Mouse (Mus musculus) lung, postnatal 14 days (tissue): ENCODE results near the gene Prl3a1.

Experiments
- DNase-seq: peaks from one replicate; pipeline ENCODE4 v3.0.0; 2021

Prl3a1 gene

DNA sequence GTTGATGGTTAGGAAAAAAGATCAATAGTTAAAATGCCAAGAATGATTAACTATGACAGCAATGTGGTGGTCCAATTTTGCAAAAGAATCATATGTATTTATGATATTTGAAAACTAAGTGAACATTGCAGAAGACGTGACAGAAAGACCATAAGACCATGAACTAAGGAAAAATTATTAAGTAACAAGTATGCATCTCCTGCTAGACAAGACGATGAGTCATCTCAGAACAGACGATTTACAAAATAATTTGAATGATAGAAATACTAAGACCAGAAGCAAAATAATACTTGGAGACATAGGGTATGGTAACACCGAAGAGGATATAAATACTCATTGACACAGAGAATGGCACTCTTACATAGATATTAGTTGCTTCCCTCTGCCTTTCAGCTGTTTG is at the start of gene Prl3a1:
Gene Prl3a1, plus strand, starts transcription at position 301 of the 400 bp plus-strand sequence.
- DNase-seq: no peak

DNA sequence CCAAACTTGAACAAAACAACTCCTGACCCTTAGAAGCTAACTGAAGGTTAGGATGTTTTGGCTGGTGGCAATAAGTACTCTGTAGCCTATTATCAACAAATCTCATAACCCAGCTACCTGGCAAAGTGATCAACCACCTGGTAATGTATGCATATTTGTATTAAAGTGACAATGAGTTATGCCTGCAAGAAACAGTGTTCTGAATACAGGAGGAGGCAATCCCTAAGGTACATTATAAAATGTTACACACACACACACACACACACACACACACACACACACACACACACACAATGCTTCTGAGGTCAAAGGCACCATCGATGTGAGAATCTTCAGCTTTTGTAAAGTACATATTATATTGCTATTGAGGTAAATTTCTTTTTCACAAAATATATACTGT is 17.7 kb upstream of the Prl3a1 start, which contains the start of gene Prl3b1:
Gene Prl3b1, plus strand, starts transcription at position 301 of the 400 bp plus-strand sequence.
- DNase-seq: no peak

DNA sequence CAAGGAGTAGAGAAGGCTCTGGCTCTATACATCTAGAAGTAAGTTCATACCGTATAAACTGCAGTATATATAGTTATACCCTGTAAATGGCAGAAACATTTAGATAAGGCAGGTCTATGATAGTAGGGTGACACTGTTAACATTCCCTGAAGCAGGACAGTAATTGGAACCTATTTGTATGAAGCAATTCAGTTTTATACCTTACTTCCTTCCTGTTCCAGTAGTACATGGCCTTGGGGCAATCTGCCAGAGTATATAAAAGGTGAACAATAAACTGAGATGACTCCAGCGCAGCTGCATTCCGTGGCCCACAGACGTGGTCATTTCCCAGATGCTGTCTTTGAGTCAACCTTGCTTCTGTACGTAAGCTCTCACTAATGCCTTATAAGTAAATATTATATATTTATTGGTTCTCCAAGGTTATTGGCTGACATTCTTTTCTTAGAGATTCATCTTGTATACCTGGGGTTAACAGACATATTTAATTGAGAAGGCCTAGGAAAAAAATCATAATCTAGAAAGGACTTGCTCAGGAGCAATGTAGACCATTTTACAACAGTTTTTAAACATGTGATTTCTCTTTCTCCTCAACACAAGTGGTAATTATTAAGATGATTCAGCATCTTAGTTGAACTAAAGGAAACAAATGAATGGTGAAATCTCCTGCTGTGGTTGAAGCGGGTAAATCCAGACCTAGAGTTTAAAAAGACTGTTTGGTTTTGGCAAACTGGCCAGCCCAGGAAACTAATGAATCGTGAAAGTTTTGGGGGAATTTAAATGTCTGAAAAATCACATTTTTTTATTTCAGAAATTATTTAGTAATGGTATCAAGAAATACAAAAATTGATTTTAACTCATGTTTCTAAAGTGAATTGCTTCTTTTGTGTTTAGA is 53.3 kb downstream of the Prl3a1 start, which contains the start of gene Prl6a1:
Gene Prl6a1, plus strand, starts transcription at position 294 of the 892 bp plus-strand sequence.
- DNase-seq: no peak
